Mouse (Mus musculus) liver, postnatal 0 days (tissue): ENCODE measurements around the gene Tomt.
"Not testable (repeated sequence)": the region's sequence is repeated elsewhere in the genome, so short reads cannot be mapped to it uniquely, and the experiment has no call there.

Source experiments
- CTCF ChIP-seq: sonication (generic); IDR thresholded peaks from 2 replicates; pipeline ENCODE4 v1.5.1; 2016; ENCODE audit warnings: antibody characterized with exemption, low read depth
- EP300 ChIP-seq: IDR thresholded peaks from 2 replicates; pipeline ENCODE4 v1.6.1; 2016; ENCODE audit warnings: antibody characterized with exemption, low read depth, mild to moderate bottlenecking

DNA sequence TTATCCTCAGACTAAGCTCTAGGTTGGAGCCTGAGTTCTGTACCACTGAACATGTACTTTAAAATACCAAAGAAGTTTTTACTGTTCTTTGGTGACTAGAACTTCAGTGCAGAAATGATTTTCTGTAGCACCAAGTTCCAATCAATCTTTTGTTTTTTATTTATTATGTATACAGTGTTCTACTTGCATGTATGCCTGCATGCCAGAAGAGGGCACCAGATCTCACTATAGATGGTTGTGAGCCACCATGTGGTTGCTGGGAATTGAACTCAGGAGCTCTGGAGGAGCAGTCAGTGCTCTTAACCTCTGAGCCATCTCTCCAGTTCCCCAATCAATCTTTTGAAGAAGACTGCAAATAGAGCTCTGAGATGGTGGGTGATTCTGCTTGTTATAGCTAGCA is 19.7 kb upstream of the Tomt start:
- TF ChIP-seq CTCF: peak; percentile 34
- not testable (repeated sequence) for TF ChIP-seq EP300
